Mouse (Mus musculus) stomach, postnatal 0 days (tissue): ENCODE measurements around the gene Clmp.

Experiments used
- CTCF ChIP-seq: IDR thresholded peaks from 2 replicates; pipeline ENCODE4 v1.5.1; 2016; ENCODE audit warnings: antibody characterized with exemption, low read depth, mild to moderate bottlenecking, moderate library complexity
- EP300 ChIP-seq: optimal IDR thresholded peaks from 2 replicates; pipeline ENCODE3; 2016; ENCODE audit warnings: antibody characterized with exemption

- TF ChIP-seq CTCF (peak; percentile 89), EP300 (no peak)
Observed at GRCm38 (mm10) chr9:40749832-40750620, 64.3 kb downstream of the Clmp start.
